Mouse (Mus musculus): ENCODE data around the gene Tmem109.

DNA sequence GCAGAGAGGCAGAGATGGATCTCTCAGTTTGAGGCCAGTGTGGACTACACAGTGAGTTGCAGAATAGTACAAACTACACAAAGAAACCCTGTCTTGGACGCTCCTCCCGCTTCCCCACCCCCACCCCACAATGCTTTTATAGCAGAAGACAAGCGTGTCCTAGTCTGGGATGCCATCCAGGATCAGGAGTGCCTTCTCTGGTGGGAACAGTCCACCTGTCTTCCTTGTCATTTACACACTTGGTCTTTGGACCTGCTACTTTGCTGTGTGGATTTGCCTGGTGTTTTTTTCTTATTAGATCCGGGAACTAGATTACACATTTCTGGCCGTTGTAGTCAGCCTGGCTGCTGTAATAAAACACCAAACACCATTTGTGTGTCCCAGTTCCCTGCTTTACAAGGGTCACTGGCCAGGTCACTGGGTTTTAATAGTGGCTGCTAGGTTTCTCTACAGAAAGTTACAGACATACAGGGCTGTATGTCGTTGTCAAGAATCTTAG, 44.4 kb upstream of the Tmem109 start:
- TF ChIP-seq CTCF (IDR thresholded peaks at IDR 0.05; ENCODE audit: extremely low read depth, insufficient read depth, low read length) (no peak), POLR2A (IDR thresholded peaks at IDR 0.05; ENCODE audit: extremely low read depth, insufficient read depth, low read length) (no peak)
